Mouse (Mus musculus): ENCODE measurements at regions not wholly inside any gene's neighbourhood (a gene's known extent, or its start where the extent isn't known, plus 50 kb on each side); places are given as distances from the start of the nearest gene placed in this dataset.

GRCm38 (mm10) chr14:16133410-16133809 lies 115.7 kb upstream of the Ngly1 start:
- TF ChIP-seq CTCF (IDR thresholded peaks at IDR 0.05; ENCODE audit: low read depth, low read length) (no peak), POLR2A (IDR thresholded peaks at IDR 0.05; ENCODE audit: extremely low read depth, insufficient read depth, low read length) (no peak)

Measured in liver, adult 2 months (tissue).